8 mouse cellular contexts compared by ENCODE assay signal in the genomic region with DNA sequence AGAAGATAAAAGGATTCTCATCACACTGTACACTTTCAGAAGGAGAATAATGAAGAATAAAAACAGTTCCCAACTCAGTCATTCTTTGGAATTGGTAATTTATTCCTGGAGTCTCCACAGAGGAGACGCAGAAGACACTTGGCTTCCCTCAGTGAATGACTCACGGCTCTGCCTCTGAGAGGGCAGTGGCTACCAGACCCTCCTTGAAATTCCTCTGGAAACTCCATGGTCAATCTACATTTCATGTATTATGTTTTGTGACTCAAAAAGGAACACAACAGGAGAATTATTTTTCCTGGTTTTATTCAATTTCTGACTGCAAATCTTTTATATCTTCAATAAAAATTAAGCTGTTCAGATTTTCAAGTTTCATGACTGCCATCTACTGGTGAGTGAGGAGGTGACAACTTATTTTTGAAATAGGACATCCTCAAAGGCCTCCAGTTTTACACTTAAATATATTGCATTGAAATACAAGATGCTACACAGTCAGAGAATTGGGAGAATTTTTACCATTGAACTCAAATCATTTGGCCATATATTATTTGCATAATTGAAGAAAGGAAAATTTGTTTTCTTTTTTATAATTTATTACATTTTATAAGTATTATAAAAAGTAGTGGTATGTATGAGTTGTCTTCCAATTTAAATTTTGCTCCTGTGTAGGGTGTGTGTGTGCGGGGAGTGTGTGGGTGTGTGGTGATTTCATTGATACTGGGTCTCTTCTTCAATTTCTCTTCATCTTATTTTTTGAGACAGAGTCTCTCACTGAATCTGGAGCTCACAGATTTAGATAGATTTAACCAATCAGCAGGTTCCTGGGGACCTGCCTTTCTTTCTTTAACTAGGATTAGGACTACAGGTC.
DNase-seq lines count a peak whose midpoint lies in the region; ATAC-seq lines count a peak whose summit lies in the region.
"Had no signal": no experiment of that assay in that cellular context is flagged by ENCODE, and none has a peak within 500 bp of the region (broad histone marks: within the 10 kb centered on the region; RNA-seq: fewer than 3 reads in every experiment).

No protein-coding gene starts in this region.

- H3K4me1 ChIP-seq in midbrain, embryonic 14.5 days (ENCODE audit: control insufficient read depth, insufficient read depth, low read length), result peaks cover 14% of the 10 kb centered on the region; the same call in 1 of the 2 replicates
- H3K4me1 ChIP-seq: limb, embryonic 15.5 days had no signal

- WGBS in midbrain, embryonic 14.5 days, result 44% methylated on average over 3 of the region's 3 CpGs

- no peak overlapping the region for H3K4me2 ChIP-seq in midbrain, embryonic 14.5 days (ENCODE audit: low read length)
- H3K4me2 ChIP-seq: limb, embryonic 15.5 days had no signal

- H3K27ac ChIP-seq in midbrain, embryonic 14.5 days (replicated peaks; ENCODE audit: low read depth, low read length), result no peak overlapping the region
- H3K27ac ChIP-seq: limb, embryonic 15.5 days had no signal

- peak; percentile 64; the same call in 1 of the 2 replicates for ATAC-seq in midbrain, embryonic 14.5 days (ENCODE audit: low FRiP score, low TSS enrichment)

- H3K27me3 ChIP-seq in midbrain, embryonic 14.5 days (ENCODE audit: control insufficient read depth, insufficient read depth, low read length), result no peaks in the 10 kb centered on the region
- H3K27me3 ChIP-seq: limb, embryonic 15.5 days had no signal

- H3K9me3 ChIP-seq in midbrain, embryonic 14.5 days (ENCODE audit: control insufficient read depth, low read length), result no peaks in the 10 kb centered on the region
- H3K9me3 ChIP-seq: limb, embryonic 15.5 days had no signal

- no peak overlapping the region for H3K4me3 ChIP-seq in midbrain, embryonic 14.5 days (replicated peaks; ENCODE audit: low read depth, low read length)
- H3K4me3 ChIP-seq: limb, embryonic 15.5 days had no signal

- intact Hi-C loops in left cerebral cortex, postnatal 4 days (cut with DNase I), result loop anchor here (10.0 kb wide), 1 partner anchor 684 kb away; no protein-coding TSS in a partner anchor

- DNase-seq in left cerebral cortex, adult 11 months (ENCODE audit: low spot score), result peak; percentile 40
- no peak for DNase-seq in left cerebral cortex, postnatal 4 days
- peak; percentile 79 for DNase-seq in NIH3T3 (ENCODE audit: low read depth)
- DNase-seq in embryo, embryonic 10 days (ENCODE audit: low spot score), result peak; percentile 41
- peak; percentile 85 for DNase-seq in midbrain, embryonic 14.5 days
- no peak for DNase-seq in urinary bladder, postnatal 36 days (ENCODE audit: low spot score in 2 of 2)
- DNase-seq in spleen, postnatal 36 days (ENCODE audit: low spot score in 2 of 2), result no peak

- H3K36me3 ChIP-seq in midbrain, embryonic 14.5 days (ENCODE audit: control insufficient read depth, insufficient read depth, low read length), result no peaks in the 10 kb centered on the region
- H3K36me3 ChIP-seq: limb, embryonic 15.5 days had no signal

- H3K9ac ChIP-seq in midbrain, embryonic 14.5 days (replicated peaks; ENCODE audit: low read length), result no peak overlapping the region
- H3K9ac ChIP-seq: limb, embryonic 15.5 days had no signal

Comparison
In these comparisons a context has a peak if more than half of its experiments do, and no peak if none do; other contexts are left out.
1. DNase-seq: peak in left cerebral cortex, adult 11 months (single experiment), NIH3T3 (single experiment), embryo, embryonic 10 days (single experiment) and midbrain, embryonic 14.5 days (single experiment); none in left cerebral cortex, postnatal 4 days (single experiment), urinary bladder, postnatal 36 days (0 of 2) and spleen, postnatal 36 days (0 of 2).